Mouse (Mus musculus) cerebral cortex, adult 2 months (tissue): ENCODE data around the gene Slc39a11.

Experiments used
- WGBS: fragments of 180-500 bp; shearing (Covaris S2); methylation state at CpG from one replicate; pipeline ENCODE4 v1.1.7; 2018; 5-methylcytosine and 5-hydroxymethylcytosine counted together

Gene Slc39a11

GRCm38 (mm10) chr11:113539502-113540209, 110.2 kb downstream of the Slc39a11 start:
- 32% methylated on average over 15 of the region's 15 CpGs for WGBS

- WGBS = 68% methylated on average over 6 of the region's 6 CpGs
Observed at GRCm38 (mm10) chr11:113539079-113539478, 110.8 kb downstream of the Slc39a11 start.

GRCm38 (mm10) chr11:113538406-113538917, 111.4 kb downstream of the Slc39a11 start:
- WGBS = 89% methylated on average over 4 of the region's 4 CpGs

GRCm38 (mm10) chr11:113537715-113538114, 112.2 kb downstream of the Slc39a11 start:
- 84% methylated on average over 7 of the region's 7 CpGs for WGBS

GRCm38 (mm10) chr11:113537199-113537586, 112.7 kb downstream of the Slc39a11 start:
- 88% methylated on average over 8 of the region's 8 CpGs for WGBS

GRCm38 (mm10) chr11:113536308-113537198, 113.3 kb downstream of the Slc39a11 start:
- WGBS = 88% methylated on average over 16 of the region's 16 CpGs

- 77% methylated on average over 11 of the region's 11 CpGs for WGBS
Observed at GRCm38 (mm10) chr11:113534341-113534740, 115.5 kb downstream of the Slc39a11 start.

- WGBS = 63% methylated on average over 7 of the region's 7 CpGs
Observed at GRCm38 (mm10) chr11:113533931-113534330, 115.9 kb downstream of the Slc39a11 start.

- WGBS = 86% methylated on average over 3 of the region's 3 CpGs
Observed at GRCm38 (mm10) chr11:113528391-113528790, 121.5 kb downstream of the Slc39a11 start.

- 84% methylated on average over 18 of the region's 18 CpGs for WGBS
Observed at GRCm38 (mm10) chr11:113525731-113526130, 124.1 kb downstream of the Slc39a11 start.

GRCm38 (mm10) chr11:113522726-113523125, 127.2 kb downstream of the Slc39a11 start:
- WGBS = 73% methylated on average over 4 of the region's 4 CpGs

GRCm38 (mm10) chr11:113521469-113522190, 128.2 kb downstream of the Slc39a11 start:
- WGBS = 90% methylated on average over 20 of the region's 20 CpGs

- 80% methylated on average over 17 of the region's 17 CpGs for WGBS
Observed at GRCm38 (mm10) chr11:113520851-113521461, 128.9 kb downstream of the Slc39a11 start.

GRCm38 (mm10) chr11:113520373-113520772, 129.5 kb downstream of the Slc39a11 start:
- 32% methylated on average over 8 of the region's 8 CpGs for WGBS

GRCm38 (mm10) chr11:113519973-113520372, 129.9 kb downstream of the Slc39a11 start:
- 56% methylated on average over 7 of the region's 7 CpGs for WGBS

GRCm38 (mm10) chr11:113518176-113518575, 131.7 kb downstream of the Slc39a11 start:
- WGBS = 87% methylated on average over 7 of the region's 7 CpGs

GRCm38 (mm10) chr11:113516156-113516555, 133.7 kb downstream of the Slc39a11 start:
- WGBS = 60% methylated on average over 10 of the region's 10 CpGs

GRCm38 (mm10) chr11:113512976-113513375, 136.9 kb downstream of the Slc39a11 start:
- 65% methylated on average over 10 of the region's 10 CpGs for WGBS

GRCm38 (mm10) chr11:113512150-113512549, 137.7 kb downstream of the Slc39a11 start:
- WGBS = 95% methylated on average over 7 of the region's 7 CpGs

- WGBS = 61% methylated on average over 11 of the region's 11 CpGs
Observed at GRCm38 (mm10) chr11:113510969-113511625, 138.8 kb downstream of the Slc39a11 start.

- WGBS = 53% methylated on average over 7 of the region's 7 CpGs
Observed at GRCm38 (mm10) chr11:113510249-113510648, 139.6 kb downstream of the Slc39a11 start.
